Mouse (Mus musculus) MEL (cell line): ENCODE data around the gene Lgals8. TPM values are rescaled to one million over a fixed set of nuclear protein-coding genes. Genes with fewer than 3 reads are reported as not detected.
A peak's percentile ranks its signal among the peaks of the same experiment; 100 is the strongest.

Experiments
- DNase-seq: peaks from one replicate; pipeline ENCODE4 v3.0.0; 2011; ENCODE audit warnings: low read depth, low spot score
- H3K27ac ChIP-seq: 2 replicates; pipeline ENCODE4 v1.5.1; 2012; ENCODE audit warnings: low read depth, mild to moderate bottlenecking, control low read depth, low read length, moderate library complexity; ENCODE audit not compliant: control insufficient read depth
- H3K27me3 ChIP-seq, 2 experiments: fragments of 150-350 bp in 1 of 2; sonication (generic) in 1 of 2; 2 replicates each; pipeline ENCODE4 v1.6.1; 2012; ENCODE audit warnings: low read length in 2 of 2, mild to moderate bottlenecking in 2 of 2, improper control_type of control experiment in 1 of 2, moderate library complexity in 1 of 2; ENCODE audit not compliant: insufficient read depth in 2 of 2, control insufficient read depth in 1 of 2
- H3K36me3 ChIP-seq, 2 experiments: 2 replicates each; pipeline ENCODE4 v1.6.1; 2012 to 2014; ENCODE audit warnings: low read length in 2 of 2, improper control_type of control experiment in 1 of 2, inconsistent platforms in 1 of 2, mild to moderate bottlenecking in 1 of 2; ENCODE audit not compliant: insufficient read depth in 2 of 2, control insufficient read depth in 1 of 2
- H3K4me1 ChIP-seq, 2 experiments: fragments of 150-350 bp in 1 of 2; sonication (generic) in 1 of 2; 2 replicates each; pipeline ENCODE4 v1.6.1; 2012; ENCODE audit warnings: low read length in 2 of 2, improper control_type of control experiment in 1 of 2, mild to moderate bottlenecking in 1 of 2; ENCODE audit not compliant: insufficient read depth in 2 of 2, control insufficient read depth in 1 of 2
- H3K4me3 ChIP-seq, 2 experiments: fragments of 150-350 bp in 1 of 2; sonication (generic) in 1 of 2; 2 replicates each; pipeline ENCODE4 v1.5.1; 2012; ENCODE audit warnings: low read depth in 2 of 2, low read length in 2 of 2, mild to moderate bottlenecking in 2 of 2, moderate library complexity in 2 of 2, control low read depth in 1 of 2, improper control_type of control experiment in 1 of 2; ENCODE audit not compliant: control insufficient read depth in 1 of 2, insufficient read depth in 1 of 2
- H3K79me2 ChIP-seq: 2 replicates; pipeline ENCODE4 v1.6.1; 2012; ENCODE audit warnings: mild to moderate bottlenecking, low read length, moderate library complexity; ENCODE audit not compliant: control insufficient read depth, poor library complexity, insufficient read depth
- H3K9ac ChIP-seq: 2 replicates; pipeline ENCODE4 v1.6.1; 2012; ENCODE audit warnings: low read depth, mild to moderate bottlenecking, control low read depth, low read length, moderate library complexity; ENCODE audit not compliant: control insufficient read depth, poor library complexity, severe bottlenecking
- H3K9me3 ChIP-seq: fragments of 150-350 bp; sonication (generic); replicated peaks from 2 replicates; pipeline ENCODE4 v1.6.1; 2012; ENCODE audit warnings: mild to moderate bottlenecking, low read length, improper control_type of control experiment, moderate library complexity; ENCODE audit not compliant: insufficient read depth
- BHLHE40 ChIP-seq: IDR thresholded peaks from 2 replicates; pipeline ENCODE4 v1.6.1; 2012; ENCODE audit warnings: low read depth, mild to moderate bottlenecking, inconsistent platforms, low read length, improper control_type of control experiment, borderline replicate concordance
- E2F4 ChIP-seq: IDR thresholded peaks from 2 replicates; pipeline ENCODE4 v1.6.1; 2011; ENCODE audit warnings: low read depth, low read length, improper control_type of control experiment, borderline replicate concordance
- ELF1 ChIP-seq: IDR thresholded peaks from 2 replicates; pipeline ENCODE4 v1.6.1; 2014; ENCODE audit warnings: low read depth, mild to moderate bottlenecking, inconsistent platforms, low read length, improper control_type of control experiment, moderate library complexity
- EP300 ChIP-seq, 2 experiments: IDR thresholded peaks; 2 replicates each; pipeline ENCODE4 v1.6.1; 2011; ENCODE audit warnings: improper control_type of control experiment in 2 of 2, low read length in 2 of 2, low read depth in 1 of 2, mild to moderate bottlenecking in 1 of 2
- ETS1 ChIP-seq: IDR thresholded peaks from 2 replicates; pipeline ENCODE4 v1.6.1; 2012; ENCODE audit warnings: low read depth, mild to moderate bottlenecking, inconsistent platforms, low read length, improper control_type of control experiment, moderate library complexity
- GABPA ChIP-seq: IDR thresholded peaks from 2 replicates; pipeline ENCODE4 v1.6.1; 2012; ENCODE audit warnings: low read depth, mild to moderate bottlenecking, inconsistent platforms, low read length, improper control_type of control experiment, moderate library complexity
- GATA1 ChIP-seq: IDR thresholded peaks from 2 replicates; pipeline ENCODE4 v1.6.1; 2011; ENCODE audit warnings: low read depth, low read length, improper control_type of control experiment
- HCFC1 ChIP-seq: IDR thresholded peaks from 2 replicates; pipeline ENCODE4 v1.6.1; 2012; ENCODE audit warnings: low read depth, mild to moderate bottlenecking, inconsistent platforms, low read length, improper control_type of control experiment, moderate library complexity
- JUND ChIP-seq: IDR thresholded peaks from 2 replicates; pipeline ENCODE4 v1.6.1; 2011; ENCODE audit warnings: low read depth, mild to moderate bottlenecking, improper control_type of control experiment, low read length
- KAT2A ChIP-seq: conservative IDR thresholded peaks from 2 replicates; pipeline ENCODE4 v1.6.1; 2012; ENCODE audit warnings: low read depth, low read length, improper control_type of control experiment, inconsistent platforms
- MAFK ChIP-seq: IDR thresholded peaks from 2 replicates; pipeline ENCODE4 v1.6.1; 2011; ENCODE audit warnings: low read depth, mild to moderate bottlenecking, low read length, improper control_type of control experiment, borderline replicate concordance
- MAZ ChIP-seq: IDR thresholded peaks from 2 replicates; pipeline ENCODE4 v1.6.1; 2012; ENCODE audit warnings: low read depth, mild to moderate bottlenecking, inconsistent platforms, low read length, improper control_type of control experiment
- MXI1 ChIP-seq: IDR thresholded peaks from 2 replicates; pipeline ENCODE4 v1.6.1; 2011; ENCODE audit warnings: mild to moderate bottlenecking, low read depth, low read length, improper control_type of control experiment
- NELFE ChIP-seq: IDR thresholded peaks from 2 replicates; pipeline ENCODE4 v1.6.1; 2011; ENCODE audit warnings: low read depth, low read length, improper control_type of control experiment
- POLR2A ChIP-seq, 2 experiments: IDR thresholded peaks; 2 replicates each; pipeline ENCODE4 v1.6.1; 2011 to 2012; ENCODE audit warnings: low read length in 2 of 2, mild to moderate bottlenecking in 2 of 2, control low read depth in 1 of 2, improper control_type of control experiment in 1 of 2, low read depth in 1 of 2, moderate library complexity in 1 of 2; ENCODE audit not compliant: control insufficient read depth in 1 of 2, insufficient read depth in 1 of 2, poor library complexity in 1 of 2
- SMC3 ChIP-seq: IDR thresholded peaks from 2 replicates; pipeline ENCODE4 v1.6.1; 2011; ENCODE audit warnings: low read depth, low read length, improper control_type of control experiment
- TCF12 ChIP-seq: IDR thresholded peaks from 2 replicates; pipeline ENCODE4 v1.6.1; 2014; ENCODE audit warnings: low read depth, mild to moderate bottlenecking, inconsistent platforms, low read length, improper control_type of control experiment, moderate library complexity
- USF1 ChIP-seq: IDR thresholded peaks from 2 replicates; pipeline ENCODE4 v1.6.1; 2014; ENCODE audit warnings: low read depth, mild to moderate bottlenecking, inconsistent platforms, low read length, improper control_type of control experiment, moderate library complexity
- ZMIZ1 ChIP-seq: IDR thresholded peaks from 2 replicates; pipeline ENCODE4 v1.6.1; 2012; ENCODE audit warnings: low read depth, mild to moderate bottlenecking, inconsistent platforms, low read length, improper control_type of control experiment, moderate library complexity
- ZNF384 ChIP-seq: IDR thresholded peaks from 2 replicates; pipeline ENCODE4 v1.6.1; 2012; ENCODE audit warnings: low read depth, mild to moderate bottlenecking, inconsistent platforms, low read length, improper control_type of control experiment
- polyA plus RNA-seq, 2 experiments: library from polyadenylated mRNA; stranded (reverse) in 1 of 2; unstranded in 1 of 2; fragments of >175 nt in 1 of 2; fragments of >200 nt in 1 of 2; gene quantifications; 2 replicates each; pipeline versions ENCODE4 v1.2.1 to v1.2.4; 2012; ENCODE audit warnings: low replicate concordance in 2 of 2, low read depth in 1 of 2; ENCODE audit not compliant: insufficient read length in 2 of 2, insufficient read depth in 1 of 2, missing spikeins in 1 of 2
- total RNA-seq: library from RNA; depleted of rRNA; stranded (reverse); fragments of 300-350 nt; gene quantifications from 2 replicates; pipeline ENCODE4 v1.2.3, GENCODE M21; 2012

Gene Lgals8
- total and polyA plus RNA-seq, 3 experiments = 12.9 to 23.7 TPM; not detected in 1

DNA sequence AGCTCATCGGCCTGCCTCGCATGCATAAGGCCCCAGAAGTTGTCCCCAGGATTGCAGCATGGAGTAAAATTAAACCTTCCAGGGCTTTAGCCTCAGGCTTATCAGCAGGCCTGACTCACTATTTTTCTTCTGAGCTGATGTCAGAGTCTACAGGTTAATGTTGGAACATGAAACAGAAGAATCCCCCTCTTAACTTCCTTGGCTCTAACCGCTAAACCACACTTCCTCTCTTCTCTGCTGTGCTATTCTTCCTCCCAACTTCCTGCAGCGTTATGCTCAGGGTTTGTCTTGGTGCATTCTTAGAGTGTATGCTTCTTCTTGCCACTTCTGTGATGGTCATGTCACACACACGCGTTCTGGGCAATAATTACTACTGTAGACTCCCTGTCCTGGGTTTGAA is 42.7 kb upstream of the Lgals8 start:
- no peaks in the 10 kb centered on the region for H3K9me3 ChIP-seq
- H3K4me1 ChIP-seq = peaks cover 3 to 5% of the 10 kb centered on the region in 2 experiments
- no peaks in the 10 kb centered on the region for H3K79me2 ChIP-seq
- DNase-seq = no peak
- TF ChIP-seq USF1 (no peak), TCF12 (no peak), BHLHE40 (no peak), KAT2A (no peak), POLR2A (IDR thresholded peaks at IDR 0.05; ENCODE audit: control insufficient read depth in 1 of 2, insufficient read depth in 1 of 2, low read depth in 1 of 2, low read length in 2 of 2, poor library complexity in 1 of 2) (no peak), JUND (no peak)
- H3K27me3 ChIP-seq = no peaks in the 10 kb centered on the region
- H3K27ac ChIP-seq = no peak overlapping the region
- no peak overlapping the region for H3K9ac ChIP-seq
- peaks cover 0 to 5% of the 10 kb centered on the region in 2 experiments; a peak in 1 of 4 replicates for H3K36me3 ChIP-seq
- no peak overlapping the region for H3K4me3 ChIP-seq

DNA sequence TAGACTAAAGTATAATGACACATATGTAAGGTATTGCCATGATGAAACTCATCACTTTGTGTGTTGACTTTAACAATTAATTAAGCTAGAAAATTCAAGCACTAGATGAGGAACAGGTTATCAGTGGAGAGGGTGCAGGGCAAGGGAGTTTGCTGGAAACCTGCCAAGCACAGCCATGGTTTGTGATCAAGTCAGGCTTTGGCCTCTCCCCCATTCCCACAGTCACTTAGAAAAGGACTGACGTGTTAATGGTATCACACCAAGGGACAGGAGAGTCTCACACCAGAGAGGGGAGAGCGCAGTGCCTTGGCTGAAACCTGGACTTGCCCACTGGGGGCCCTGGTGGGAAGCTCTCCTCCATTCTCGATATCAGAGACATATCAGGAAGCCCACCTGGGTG is 40.6 kb upstream of the Lgals8 start:
- Histone ChIP-seq H3K9ac (no peak overlapping the region), H3K4me1 (peaks cover 3 to 5% of the 10 kb centered on the region in 2 experiments), H3K27me3 (no peaks in the 10 kb centered on the region), H3K4me3 (no peak overlapping the region), H3K9me3 (no peaks in the 10 kb centered on the region), H3K27ac (no peak overlapping the region), H3K79me2 (no peaks in the 10 kb centered on the region), H3K36me3 (peaks cover 0 to 5% of the 10 kb centered on the region in 2 experiments; a peak in 1 of 4 replicates)
- peak; percentile 73 for DNase-seq
- peak; percentile 22 to 31; a peak in 2 of 4 replicates for TF ChIP-seq EP300 (IDR thresholded peaks at IDR 0.05; ENCODE audit: low read depth in 1 of 2, low read length in 2 of 2)
- no peak for TF ChIP-seq MXI1
- peak; percentile 40; the same call in 1 of the 2 replicates for TF ChIP-seq GATA1

GRCm38 (mm10) chr13:12503238-12503751 is 38.6 kb upstream of the Lgals8 start:
- TF ChIP-seq MAFK (no peak), JUND (no peak), NELFE (no peak), SMC3 (no peak), ELF1 (no peak), BHLHE40 (no peak), E2F4 (no peak), HCFC1 (no peak), ZNF384 (no peak), ETS1 (no peak), GABPA (no peak), MAZ (no peak), ZMIZ1 (no peak)
- H3K9me3 ChIP-seq = no peaks in the 10 kb centered on the region
- peaks cover 0 to 5% of the 10 kb centered on the region in 2 experiments; a peak in 1 of 4 replicates for H3K36me3 ChIP-seq
- H3K27ac ChIP-seq = no peak overlapping the region
- no peaks in the 10 kb centered on the region for H3K27me3 ChIP-seq
- peaks cover 3 to 5% of the 10 kb centered on the region in 2 experiments for H3K4me1 ChIP-seq
- H3K79me2 ChIP-seq = no peaks in the 10 kb centered on the region
- no peak overlapping the region for H3K4me3 ChIP-seq
- no peak for DNase-seq
- no peak overlapping the region for H3K9ac ChIP-seq
